Mouse (Mus musculus) thymus, adult 2 months (tissue): ENCODE data around the gene Otulinl. TPM values are rescaled to one million over a fixed set of nuclear protein-coding genes. Genes with fewer than 3 reads are reported as not detected.

Source experiments
- DNase-seq: peaks from one replicate; pipeline ENCODE4 v3.0.0; 2021
- H3K27ac ChIP-seq: fragments of 200-500 bp; 2 replicates; pipeline ENCODE4 v1.5.1; 2012; ENCODE audit warnings: low read length, control low read depth; ENCODE audit not compliant: control insufficient read depth, insufficient read depth
- H3K27me3 ChIP-seq: fragments of 200-500 bp; 2 replicates; pipeline ENCODE4 v1.6.1; 2012; ENCODE audit warnings: mild to moderate bottlenecking, low read length, moderate library complexity, mixed read lengths; ENCODE audit not compliant: control insufficient read depth, insufficient read depth
- H3K36me3 ChIP-seq: fragments of 200-500 bp; 2 replicates; pipeline ENCODE4 v1.6.1; 2012; ENCODE audit warnings: mild to moderate bottlenecking, low read length, moderate library complexity; ENCODE audit not compliant: control insufficient read depth, insufficient read depth
- H3K4me1 ChIP-seq: fragments of 200-500 bp; replicated peaks from 2 replicates; pipeline ENCODE4 v1.6.1; 2012; ENCODE audit warnings: low read length; ENCODE audit not compliant: control insufficient read depth, insufficient read depth
- H3K4me3 ChIP-seq: fragments of 200-500 bp; 2 replicates; pipeline ENCODE4 v1.5.1; 2012; ENCODE audit warnings: mild to moderate bottlenecking, low read length, control low read depth, moderate library complexity; ENCODE audit not compliant: control insufficient read depth, insufficient read depth
- CTCF ChIP-seq: fragments of 200-500 bp; IDR thresholded peaks from 2 replicates; pipeline ENCODE4 v1.5.1; 2012; ENCODE audit warnings: mild to moderate bottlenecking, control low read depth, low read length, moderate library complexity, borderline replicate concordance; ENCODE audit not compliant: control insufficient read depth, poor library complexity, insufficient read depth; ENCODE audit errors: extremely low read depth
- POLR2A ChIP-seq: fragments of 200-500 bp; IDR thresholded peaks from 2 replicates; pipeline ENCODE4 v1.6.1; 2012; ENCODE audit warnings: mild to moderate bottlenecking, low read length, control low read depth, moderate library complexity; ENCODE audit not compliant: control insufficient read depth, poor library complexity, insufficient read depth; ENCODE audit errors: extremely low read depth
- WGBS: fragments of 180-500 bp; shearing (Covaris S2); methylation state at CpG from one replicate; pipeline ENCODE4 v1.1.7; 2018; 5-methylcytosine and 5-hydroxymethylcytosine counted together
- polyA plus RNA-seq: library from polyadenylated mRNA; depleted of rRNA; stranded (reverse); fragments of >200 nt; gene quantifications from 2 replicates; pipeline ENCODE4 v1.2.3, GENCODE M21; 2012

The Otulinl gene
- polyA plus RNA-seq, 1 experiment = 32.1 TPM

DNA sequence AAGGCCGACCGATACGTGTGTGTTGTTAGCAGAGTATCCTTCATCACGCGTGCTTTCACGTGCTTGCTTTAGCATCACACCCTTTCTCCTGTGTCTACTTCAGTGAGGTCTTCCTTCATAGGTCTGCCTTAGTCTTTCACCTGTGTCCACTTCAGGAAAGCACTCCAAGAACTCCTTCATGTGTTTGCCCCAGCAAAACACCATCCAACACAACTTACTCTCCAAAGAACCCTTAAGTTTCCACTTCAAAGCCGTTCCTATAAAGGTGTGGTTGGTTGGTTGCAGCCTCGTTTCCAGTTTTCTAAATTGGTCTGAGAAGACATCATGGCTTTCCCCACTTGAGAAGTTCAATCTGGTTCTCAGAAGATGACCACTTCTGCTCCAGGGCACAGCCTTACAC lies 34.7 kb downstream of the Otulinl start:
- WGBS = 98% methylated on average over 8 of the region's 8 CpGs
- TF ChIP-seq POLR2A = no peak
- TF ChIP-seq CTCF = no peak
- Histone ChIP-seq H3K27me3 (no peaks in the 10 kb centered on the region), H3K4me1 (no peaks in the 10 kb centered on the region), H3K4me3 (no peak overlapping the region), H3K27ac (no peak overlapping the region), H3K36me3 (no peaks in the 10 kb centered on the region)
- no peak for DNase-seq

DNA sequence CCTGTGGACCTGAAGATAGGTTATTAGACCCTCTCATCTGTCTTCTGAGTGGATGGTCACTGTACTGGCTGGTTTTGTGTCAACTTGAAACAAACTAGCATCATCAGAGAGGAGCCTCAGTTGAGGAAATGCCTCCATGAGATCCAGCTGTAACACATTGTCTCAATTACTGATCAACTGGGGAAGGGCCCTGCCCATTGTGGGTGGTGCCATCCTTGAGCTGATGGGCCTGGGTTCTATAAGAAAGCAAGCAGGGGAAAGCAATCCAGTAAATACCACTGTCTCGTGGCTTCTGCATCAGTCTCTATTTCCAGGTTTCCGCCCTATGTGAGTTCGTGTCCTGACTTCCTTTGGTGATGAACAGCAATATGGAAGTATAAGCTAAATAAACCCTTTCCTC lies 36.1 kb downstream of the Otulinl start:
- H3K27me3 ChIP-seq = no peaks in the 10 kb centered on the region
- DNase-seq = no peak
- 92% methylated on average over 3 of the region's 3 CpGs for WGBS
- no peak overlapping the region for H3K4me3 ChIP-seq
- H3K4me1 ChIP-seq = peaks cover 8% of the 10 kb centered on the region
- no peak overlapping the region for H3K27ac ChIP-seq
- H3K36me3 ChIP-seq = no peaks in the 10 kb centered on the region
- TF ChIP-seq POLR2A (no peak), CTCF (no peak)

DNA sequence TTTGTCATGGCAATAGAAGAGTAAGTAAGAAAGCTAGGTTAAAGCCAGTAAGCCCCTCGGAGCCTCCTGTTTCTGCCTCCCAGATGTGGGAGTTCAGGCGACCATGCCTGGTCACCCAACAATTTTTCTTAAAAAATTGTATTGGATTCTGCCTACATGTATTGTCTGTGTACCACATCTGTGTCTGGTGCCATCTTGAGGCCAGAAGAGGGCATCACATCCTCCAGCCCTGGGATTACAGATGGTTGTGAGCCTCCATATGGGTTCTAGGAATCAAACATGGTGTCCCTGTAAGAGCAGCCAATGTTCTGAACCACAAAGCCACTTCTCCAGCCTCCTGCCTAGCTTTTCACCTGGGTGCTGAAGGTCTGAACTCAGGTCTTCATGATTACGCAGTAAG lies 38.5 kb downstream of the Otulinl start:
- H3K4me1 ChIP-seq = peaks cover 8% of the 10 kb centered on the region
- H3K4me3 ChIP-seq = no peak overlapping the region
- no peaks in the 10 kb centered on the region for H3K36me3 ChIP-seq
- 98% methylated on average over 3 of the region's 3 CpGs for WGBS
- H3K27ac ChIP-seq = no peak overlapping the region
- no peaks in the 10 kb centered on the region for H3K27me3 ChIP-seq
- TF ChIP-seq POLR2A (no peak), CTCF (no peak)
- peak; percentile 62 for DNase-seq

DNA sequence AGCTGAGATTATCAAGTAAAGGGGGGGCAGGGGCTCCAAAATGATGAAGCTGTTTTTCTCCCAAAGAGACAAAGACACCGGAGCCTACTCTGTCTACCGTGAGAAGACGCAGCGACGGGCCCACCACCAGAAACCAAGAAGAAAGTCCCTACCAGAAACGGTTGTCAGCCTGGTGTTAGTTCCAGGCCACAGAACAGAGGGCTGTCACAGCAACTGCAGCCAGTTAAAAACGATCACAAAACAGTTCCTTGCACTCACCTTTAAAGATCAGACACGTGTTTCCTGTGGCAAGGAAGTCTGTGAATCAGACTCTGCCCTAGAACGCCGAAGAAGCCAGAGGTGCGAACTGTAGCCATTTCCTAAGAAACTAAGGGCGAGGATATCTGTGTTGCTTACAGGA lies 40.2 kb downstream of the Otulinl start:
- TF ChIP-seq POLR2A = no peak
- no peak for TF ChIP-seq CTCF
- Histone ChIP-seq H3K4me1 (peaks cover 8% of the 10 kb centered on the region), H3K27me3 (no peaks in the 10 kb centered on the region), H3K4me3 (no peak overlapping the region), H3K36me3 (no peaks in the 10 kb centered on the region), H3K27ac (peak overlapping the region; percentile 72; the same call in 1 of the 2 replicates)
- WGBS = 5% methylated on average over 12 of the region's 12 CpGs
- DNase-seq = no peak

DNA sequence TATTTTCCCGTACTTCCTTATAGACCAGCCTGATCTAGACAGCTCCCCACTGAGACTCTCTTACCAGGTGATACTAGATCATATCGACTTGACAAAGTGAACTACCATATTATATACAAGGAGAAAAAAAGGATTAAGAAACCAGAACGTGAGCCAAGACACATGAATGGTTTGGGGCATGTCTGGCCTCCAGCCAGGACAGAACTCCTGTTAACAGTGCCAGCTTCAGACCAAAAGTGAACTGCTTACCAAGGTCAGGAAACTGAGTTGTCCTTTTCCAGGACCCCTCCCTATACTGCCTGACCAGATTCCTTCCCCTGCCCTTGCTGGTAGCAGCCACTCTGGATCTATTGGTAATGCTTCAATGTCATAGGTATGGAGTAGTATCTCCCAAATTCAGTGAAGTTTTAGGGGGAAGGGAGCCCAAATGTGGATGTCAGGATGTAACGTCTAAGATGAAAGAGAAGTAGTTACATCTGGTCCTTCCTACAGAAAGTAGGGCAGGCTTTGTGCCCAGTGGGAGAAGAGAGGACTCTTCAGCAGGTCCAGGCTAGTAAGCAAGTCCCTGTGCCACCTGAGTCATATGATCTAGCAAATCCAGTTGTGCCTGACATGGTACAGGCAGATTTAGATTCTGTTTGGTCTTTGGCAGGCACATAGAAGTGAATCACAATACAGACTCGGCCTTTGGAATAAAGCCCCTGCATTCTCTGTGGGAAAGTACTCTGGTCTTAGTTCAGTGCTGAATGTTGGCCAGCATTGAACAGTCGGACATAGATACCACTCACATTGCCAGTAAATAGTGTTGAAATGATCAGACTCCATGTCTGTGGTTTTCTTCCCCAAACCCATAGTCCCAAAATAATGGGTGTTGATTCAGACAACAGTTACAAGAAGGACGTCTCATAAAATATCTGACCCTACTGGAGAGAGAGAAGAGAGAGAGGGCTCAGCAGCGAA lies 47.2 kb downstream of the Otulinl start:
- H3K4me1 ChIP-seq = peaks cover 9% of the 10 kb centered on the region
- H3K27ac ChIP-seq = no peak overlapping the region
- H3K4me3 ChIP-seq = no peak overlapping the region
- DNase-seq = no peak
- WGBS = 89% methylated on average over 8 of the region's 8 CpGs
- H3K27me3 ChIP-seq = no peaks in the 10 kb centered on the region
- no peak for TF ChIP-seq POLR2A
- TF ChIP-seq CTCF = no peak
- H3K36me3 ChIP-seq = no peaks in the 10 kb centered on the region

DNA sequence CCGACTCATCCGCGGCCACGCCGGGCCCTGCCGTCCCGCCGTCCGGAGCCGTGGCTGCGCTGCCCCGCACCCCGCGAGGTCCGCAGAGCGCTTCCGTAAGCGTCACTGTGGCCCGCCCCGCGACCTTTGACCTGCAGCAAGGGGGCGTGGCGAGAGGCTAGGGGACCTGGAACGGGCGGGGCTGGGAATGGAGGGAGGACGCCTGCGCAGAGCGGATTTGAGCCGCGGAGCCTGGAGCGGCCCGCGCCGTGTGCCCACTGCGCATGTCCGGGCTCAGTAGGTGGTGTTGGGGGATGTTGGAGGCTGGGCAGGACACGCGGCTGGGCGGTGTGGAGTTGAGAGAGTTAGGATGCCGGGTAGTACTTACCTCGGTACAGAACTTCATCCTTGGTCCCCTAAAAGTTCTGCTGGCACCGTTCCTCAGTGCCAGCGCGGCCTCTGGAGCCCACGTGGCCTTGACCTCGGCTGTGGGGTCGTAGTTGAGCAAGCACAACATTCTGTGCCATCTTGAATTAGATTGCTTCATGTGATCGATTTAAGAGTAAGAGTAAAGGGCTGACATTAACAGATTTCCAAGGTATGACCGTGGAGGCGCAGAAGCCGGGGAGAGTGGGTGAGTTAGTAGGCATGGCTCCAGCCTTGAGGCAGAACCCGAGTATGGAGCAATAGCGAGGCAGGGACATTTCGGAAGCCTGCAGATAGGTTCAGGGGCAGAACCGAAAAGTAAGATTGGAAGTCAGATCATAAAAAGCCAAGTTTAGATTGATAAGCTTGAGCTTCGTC lies 50.6 kb downstream of the Otulinl start, which contains the start of gene Otulin:
Gene Otulin (minus strand): TSS at position 93 of the 783 bp plus-strand sequence.
- peak within 1 kb of the TSS; percentile 59 for H3K4me3 ChIP-seq
- no peaks in the 10 kb centered on the region for H3K27me3 ChIP-seq
- H3K36me3 ChIP-seq = 0 out of 2 replicates have a peak, but pooled peaks cover under 1% of the 10 kb centered on the region
- WGBS = 12% methylated on average over 56 of the region's 56 CpGs
- peak; percentile 99 for DNase-seq
- no peak within 1 kb of the TSS for H3K27ac ChIP-seq
- H3K4me1 ChIP-seq = peaks cover 25% of the 10 kb centered on the region
- TF ChIP-seq POLR2A (peak; percentile 94), CTCF (peak; percentile 68; the same call in 1 of the 2 replicates)
